Mouse (Mus musculus) fibroblast of lung, adult 2 months (primary cell): Measurements from ENCODE around the gene Tap2.

Experiments used
- DNase-seq: peaks from one replicate; pipeline ENCODE4 v3.0.0-alpha.2; 2011; ENCODE audit warnings: low read depth

Gene Tap2

DNA sequence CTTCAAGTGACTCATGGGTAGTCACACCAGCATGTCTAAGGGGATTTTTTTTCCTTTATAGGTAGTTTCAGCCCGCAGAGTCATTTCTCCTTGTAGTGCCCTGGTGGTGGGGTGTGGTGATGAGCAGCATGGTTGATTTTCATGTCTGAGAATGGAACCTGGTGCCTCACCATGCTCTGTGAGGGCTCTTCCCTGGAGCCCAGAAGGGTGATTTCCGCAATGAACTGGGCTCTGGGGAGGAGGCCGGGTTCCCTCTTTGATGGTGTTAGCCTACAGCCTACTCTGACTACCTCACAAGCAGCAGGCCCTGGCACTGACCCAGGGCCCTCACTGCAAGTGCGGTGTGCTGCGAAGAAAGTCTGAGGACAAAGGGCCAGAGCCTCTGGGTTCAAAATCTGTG lies at the start of gene Tap2:
Tap2 (plus strand) TSS at position 84 of the 400 bp plus-strand sequence.
- DNase-seq: no peak

DNA sequence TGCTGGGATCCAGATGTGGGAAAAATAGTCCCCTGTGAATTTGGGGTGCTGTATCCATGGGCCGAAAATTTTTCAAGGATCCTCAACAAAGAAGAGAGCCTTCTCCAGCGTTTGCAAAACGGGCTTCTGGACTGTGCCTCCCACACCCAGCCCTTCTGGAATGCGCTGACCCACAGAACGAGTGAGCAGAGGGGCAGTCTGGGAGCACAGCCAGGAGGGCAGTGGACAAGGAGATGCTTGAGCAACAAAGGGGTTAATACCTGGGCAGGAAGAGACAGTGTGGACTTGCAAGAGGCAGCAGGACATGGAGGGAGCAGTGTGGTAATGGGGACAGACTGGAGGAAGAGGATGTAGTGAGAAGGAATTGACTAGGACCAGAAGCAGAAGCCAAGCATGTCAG lies 47.8 kb upstream of the Tap2 start:
- DNase-seq: no peak

GRCm38 (mm10) chr17:34164202-34164895 lies 39.0 kb upstream of the Tap2 start:
- no peak for DNase-seq

GRCm38 (mm10) chr17:34165033-34165730 lies 38.1 kb upstream of the Tap2 start:
- no peak for DNase-seq

- peak; percentile 19 for DNase-seq
These were observed 34.0 kb upstream of the Tap2 start for GRCm38 (mm10) chr17:34169279-34169678.

DNA sequence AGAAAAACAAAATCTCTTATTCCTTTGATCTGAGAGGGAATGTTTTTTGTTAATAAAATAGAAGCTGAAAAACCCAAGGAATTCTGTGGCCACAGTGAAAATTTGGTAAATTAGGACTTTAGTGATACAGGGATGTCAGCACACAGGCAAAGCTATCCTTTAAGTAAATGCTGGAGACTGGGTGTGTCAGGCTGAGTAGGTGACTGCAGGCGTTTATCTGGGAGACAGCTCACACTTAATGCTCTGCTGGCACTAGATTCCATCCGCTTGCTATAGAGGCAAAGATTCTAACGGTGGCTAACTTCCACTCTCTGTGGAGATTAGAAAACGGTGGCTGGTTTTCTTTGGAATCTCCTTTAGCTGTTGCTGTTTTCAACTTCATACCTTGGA lies 32.8 kb upstream of the Tap2 start:
- DNase-seq: no peak

- DNase-seq: peak; percentile 47
These were observed 32.3 kb upstream of the Tap2 start for GRCm38 (mm10) chr17:34170877-34171498.

DNA sequence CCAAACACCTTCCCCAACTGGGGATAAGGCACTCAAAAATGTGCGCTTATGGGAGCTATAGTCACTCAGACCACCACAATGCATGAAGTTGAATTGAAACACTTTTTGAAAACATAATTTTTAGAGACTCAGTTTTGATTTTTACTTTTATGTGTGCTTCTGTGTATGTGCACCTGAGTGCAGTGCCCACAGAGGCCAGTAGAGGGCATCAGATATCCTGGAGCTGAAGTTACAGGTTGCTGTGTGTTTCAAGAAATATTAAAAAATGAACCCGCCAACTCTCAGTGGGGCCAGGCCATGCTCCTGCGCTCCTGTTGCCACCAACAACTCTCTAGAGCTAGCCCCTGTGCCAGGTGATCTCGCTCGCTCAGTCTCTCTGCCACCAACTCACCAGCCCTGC lies 30.8 kb upstream of the Tap2 start:
- DNase-seq: no peak

GRCm38 (mm10) chr17:34174075-34174474 lies 29.3 kb upstream of the Tap2 start:
- DNase-seq: no peak

DNA sequence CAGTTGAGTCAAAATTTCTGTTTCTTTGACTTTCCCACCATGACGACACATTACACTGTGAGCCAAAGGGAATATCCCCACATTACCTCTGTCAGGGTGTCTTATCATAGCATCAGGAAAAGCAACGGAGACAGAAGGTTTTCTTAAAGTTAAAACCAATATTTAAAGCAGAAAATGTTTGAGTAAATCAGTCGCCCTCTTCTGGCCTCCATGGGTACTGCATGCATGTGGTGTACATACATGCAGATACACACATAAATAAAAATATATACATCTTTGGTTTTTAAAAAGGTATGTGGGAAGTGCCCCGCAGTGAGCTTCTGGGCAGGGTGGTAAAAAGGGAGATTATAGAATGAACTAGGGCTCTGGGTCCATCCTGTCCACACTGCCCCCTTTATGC lies 26.1 kb upstream of the Tap2 start:
- DNase-seq: no peak

DNA sequence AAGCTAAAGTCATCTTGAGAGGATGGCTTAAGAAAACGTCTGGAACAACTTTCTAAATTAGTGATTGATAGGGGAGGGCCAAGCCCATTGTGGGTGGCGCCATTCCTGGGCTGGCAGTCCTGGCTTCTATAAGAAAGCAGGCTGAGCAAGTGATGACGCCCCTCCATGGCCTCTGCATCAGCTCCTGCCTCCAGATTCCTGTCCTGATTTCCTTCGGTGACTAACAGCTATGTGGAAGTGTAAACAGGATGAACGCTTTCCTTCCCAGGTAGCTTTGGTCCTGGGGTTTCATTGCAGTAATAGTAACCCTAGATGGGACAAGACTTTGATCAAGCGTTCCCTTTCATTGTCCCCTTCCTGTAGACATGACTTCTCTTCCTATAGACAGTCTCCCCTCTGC lies 24.3 kb upstream of the Tap2 start:
- no peak for DNase-seq

GRCm38 (mm10) chr17:34179913-34180859 lies 23.1 kb upstream of the Tap2 start:
- DNase-seq: no peak

- DNase-seq: no peak
These were observed 19.6 kb upstream of the Tap2 start for GRCm38 (mm10) chr17:34183564-34184219.

- DNase-seq: no peak
These were observed 17.8 kb upstream of the Tap2 start for GRCm38 (mm10) chr17:34185526-34185925.

GRCm38 (mm10) chr17:34186885-34187260 lies 16.5 kb upstream of the Tap2 start:
- DNase-seq: no peak

GRCm38 (mm10) chr17:34187261-34187916 lies 15.9 kb upstream of the Tap2 start, which contains the start of the genes Tap1 and Psmb9:
Gene Tap1, plus strand, starts transcription at chr17:34187553.
Gene Psmb9, minus strand, starts transcription at chr17:34187764.
- DNase-seq: peak; percentile 94

GRCm38 (mm10) chr17:34188010-34188409 lies 15.3 kb upstream of the Tap2 start:
- DNase-seq: no peak

- DNase-seq: no peak
These were observed 14.3 kb upstream of the Tap2 start for GRCm38 (mm10) chr17:34188986-34189385.

DNA sequence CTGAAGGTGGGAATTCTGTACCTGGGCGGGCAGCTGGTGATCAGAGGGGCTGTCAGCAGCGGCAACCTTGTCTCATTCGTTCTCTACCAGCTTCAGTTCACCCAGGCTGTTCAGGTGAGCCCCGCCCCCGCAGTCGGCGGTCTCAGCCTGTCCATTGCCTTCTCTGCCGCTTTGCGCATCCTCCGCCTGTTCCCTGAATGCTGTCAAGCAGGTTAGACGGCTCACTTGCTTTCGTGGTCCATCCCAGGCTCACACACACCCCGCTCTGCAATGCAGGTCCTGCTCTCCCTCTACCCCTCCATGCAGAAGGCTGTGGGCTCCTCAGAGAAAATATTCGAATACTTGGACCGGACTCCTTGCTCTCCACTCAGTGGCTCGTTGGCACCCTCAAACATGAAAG lies 10.5 kb upstream of the Tap2 start:
- DNase-seq: no peak

- DNase-seq: no peak
These were observed 9.9 kb upstream of the Tap2 start for GRCm38 (mm10) chr17:34193468-34193867.

GRCm38 (mm10) chr17:34194723-34195122 lies 8.6 kb upstream of the Tap2 start:
- DNase-seq: no peak
